Mouse (Mus musculus) frontal cortex, adult 2 months (tissue): ENCODE measurements around the gene Shisa7. TPM values are rescaled to one million over a fixed set of nuclear protein-coding genes. Genes with fewer than 3 reads are reported as not detected.
"Not testable (repeated sequence)": the region's sequence is repeated elsewhere in the genome, so short reads cannot be mapped to it uniquely, and the experiment has no call there.

Experiments
- DNase-seq, 2 experiments: peaks; one replicate each; pipeline ENCODE4 v3.0.0; 2022; ENCODE audit warnings: low spot score in 1 of 2; ENCODE audit errors: extremely low spot score in 1 of 2
- polyA plus RNA-seq: library from polyadenylated mRNA; depleted of rRNA; stranded (reverse); fragments of >200 nt; gene quantifications from 2 replicates; pipeline ENCODE4 v1.2.3, GENCODE M21; 2012

Shisa7 gene
- polyA plus RNA-seq, 1 experiment: 155 TPM

DNA sequence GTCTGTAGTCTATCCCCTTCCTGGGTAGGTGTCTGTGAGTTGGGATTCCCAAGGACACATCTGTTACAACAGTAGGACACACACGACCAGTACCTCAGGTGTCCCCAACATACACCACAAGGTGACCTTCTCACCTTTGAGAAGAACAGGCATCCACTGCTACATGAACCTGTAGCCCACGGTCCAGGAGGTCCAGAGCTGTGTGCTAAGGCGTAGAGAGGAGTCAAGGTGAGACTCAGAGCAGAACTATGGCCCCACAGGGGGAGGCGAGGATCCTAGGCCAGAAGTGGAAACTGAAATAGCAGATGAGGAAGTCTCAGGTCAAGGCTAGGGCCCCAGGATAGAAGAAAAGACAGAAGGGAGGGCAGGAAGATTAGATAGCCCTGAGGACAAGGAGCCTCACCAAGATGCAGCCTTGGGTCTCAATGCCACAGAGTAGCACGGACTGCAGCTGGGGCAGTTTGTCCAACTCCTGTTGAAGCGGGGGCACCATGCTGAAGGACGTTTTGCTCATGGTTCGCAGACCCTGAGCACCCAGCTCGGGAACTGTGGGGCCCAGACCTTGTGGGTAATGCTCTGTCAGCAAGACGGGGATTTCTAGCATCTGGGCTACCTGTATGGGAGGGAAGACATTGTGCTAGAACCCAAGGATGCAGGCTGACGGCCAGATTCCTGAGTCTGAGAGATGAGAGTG lies 6.3 kb upstream of the Shisa7 start:
- DNase-seq: no peak

DNA sequence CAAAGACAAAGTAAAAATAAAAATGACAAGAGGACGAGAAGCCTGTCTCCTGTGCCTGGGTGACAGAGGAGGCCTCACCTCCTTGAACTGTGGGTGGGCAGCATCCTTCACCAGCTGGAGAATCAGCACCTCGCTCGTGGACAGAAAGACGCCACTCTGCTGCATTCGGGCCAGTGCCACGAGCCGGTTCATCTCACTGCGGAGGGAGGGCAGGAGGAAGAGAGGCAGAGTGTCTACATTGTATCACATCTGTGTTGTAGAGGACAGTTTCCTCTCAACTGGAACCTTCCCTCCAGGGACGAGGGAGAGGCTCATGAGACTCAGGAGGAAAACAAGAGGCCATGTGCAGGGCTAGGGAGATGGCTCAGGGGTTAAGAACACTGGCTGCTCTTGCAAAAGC lies 4.9 kb upstream of the Shisa7 start:
- no peak for DNase-seq

DNA sequence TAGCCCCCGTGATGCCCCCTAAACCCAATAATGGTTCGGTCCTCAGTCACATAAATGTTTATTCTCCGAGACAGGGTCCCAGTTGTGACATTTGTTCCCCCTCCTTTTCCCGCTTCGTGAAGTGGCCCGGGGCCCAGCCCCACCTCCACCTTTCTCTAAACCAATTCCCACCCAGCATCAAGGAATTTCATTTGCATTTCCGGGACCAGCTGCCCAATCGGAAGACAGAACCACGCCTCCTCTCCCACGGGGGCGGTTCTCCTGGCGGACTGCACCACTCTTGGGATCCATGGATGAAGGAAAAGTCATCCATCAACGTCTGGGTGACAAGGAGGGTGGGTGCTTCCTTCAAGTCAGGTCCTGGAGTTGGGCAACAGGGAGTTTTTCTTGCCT lies 417 bp upstream of the Shisa7 start:
- peak; percentile 91 to 96 for DNase-seq

DNA sequence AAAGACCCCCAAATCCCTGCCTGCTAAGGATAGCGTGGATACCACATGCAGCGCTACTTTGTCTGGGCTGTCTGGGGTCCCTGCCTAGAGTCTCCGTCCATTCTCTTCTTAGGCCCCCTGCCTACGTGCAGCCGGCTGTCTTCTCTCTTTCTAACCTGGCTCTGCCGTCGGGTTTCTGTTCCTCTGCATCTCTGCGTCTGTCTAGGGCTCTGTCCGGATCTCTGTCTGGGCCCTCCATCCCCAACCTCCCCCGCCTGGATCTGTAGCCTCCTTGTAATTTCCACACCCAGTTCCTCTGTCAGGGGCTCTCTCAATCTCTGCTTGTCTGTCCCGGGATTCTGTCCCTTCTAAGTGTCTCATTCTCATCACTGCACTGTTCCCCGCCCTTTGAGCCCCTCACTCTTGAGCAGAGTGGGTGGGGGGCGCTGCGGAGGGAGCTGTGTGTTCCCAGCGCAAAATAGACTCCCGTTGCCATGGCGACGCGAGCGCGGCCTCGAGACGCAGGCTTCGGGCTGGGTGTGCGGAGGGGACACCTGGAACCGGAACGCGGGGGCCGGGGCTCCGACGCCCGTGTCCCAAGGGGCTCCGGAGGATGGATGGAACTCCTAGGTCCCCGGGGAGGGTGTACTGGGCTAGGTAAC lies 772 bp downstream of the Shisa7 start:
- peak; percentile 56 to 85 for DNase-seq

DNA sequence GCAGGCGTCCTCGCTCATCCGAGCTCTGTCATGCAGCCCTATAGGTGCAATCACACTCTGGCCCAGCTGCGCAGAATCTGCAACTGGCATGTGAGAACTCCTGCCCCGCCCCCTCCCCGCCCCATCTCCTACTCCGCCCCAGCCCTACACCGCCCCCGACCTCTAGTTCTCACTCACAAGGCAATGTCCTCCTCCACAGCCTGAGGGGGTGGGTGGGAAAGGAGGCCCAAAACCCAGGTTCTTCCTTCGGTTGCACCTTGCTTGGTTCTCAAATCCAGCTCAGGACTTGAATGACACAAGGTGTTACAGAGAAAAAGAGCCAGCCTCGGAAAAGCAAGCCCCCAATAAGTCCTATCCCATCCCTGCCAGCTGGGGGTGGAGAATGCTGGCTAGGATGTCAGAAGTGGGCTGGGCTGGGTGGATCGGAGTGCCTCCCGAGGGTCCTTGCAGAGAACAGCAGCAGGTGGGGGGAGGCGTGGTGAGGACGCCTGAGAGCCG lies 1.8 kb downstream of the Shisa7 start:
- peak; percentile 28 to 63 for DNase-seq

DNA sequence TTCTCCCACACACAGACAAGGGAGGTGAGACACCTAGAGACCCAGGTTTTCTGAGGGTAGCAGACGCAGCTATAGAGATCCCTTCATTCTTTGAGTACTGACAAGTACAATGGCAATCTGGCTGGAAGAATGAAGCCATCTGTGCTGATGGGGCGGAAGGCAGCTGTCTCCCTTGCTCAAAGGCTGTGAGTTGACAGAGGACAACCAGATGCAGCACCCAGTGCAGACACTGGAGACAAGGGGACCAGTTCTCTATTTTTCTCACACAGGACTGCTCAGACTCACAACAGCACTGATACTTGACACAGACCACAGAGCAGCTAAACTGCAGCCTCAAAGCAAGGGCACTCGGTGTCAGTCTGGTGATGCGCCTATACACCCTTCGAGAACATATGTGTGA lies 2.4 kb downstream of the Shisa7 start:
- DNase-seq: peak in 1 of 2 experiments; percentile 63

DNA sequence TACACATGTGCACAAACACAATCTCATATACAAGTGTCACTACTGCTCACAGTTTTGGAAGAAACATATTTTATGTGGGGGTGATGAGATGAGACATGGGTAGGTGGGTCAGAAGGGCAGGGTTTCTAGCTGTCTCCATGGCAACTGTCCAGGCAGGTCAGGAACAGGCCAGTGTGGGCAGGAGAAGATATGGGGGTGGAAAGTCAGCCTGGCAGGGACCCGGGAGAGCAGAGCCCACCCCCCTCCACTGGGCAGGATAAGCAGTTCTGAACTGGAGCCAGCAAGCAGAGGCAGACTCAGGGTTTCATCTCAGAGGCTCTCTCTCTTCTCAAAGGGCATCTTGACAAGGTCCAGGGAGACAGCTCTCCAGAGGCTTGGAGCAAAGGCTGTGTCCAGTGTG lies 6.9 kb downstream of the Shisa7 start:
- DNase-seq: no peak

DNA sequence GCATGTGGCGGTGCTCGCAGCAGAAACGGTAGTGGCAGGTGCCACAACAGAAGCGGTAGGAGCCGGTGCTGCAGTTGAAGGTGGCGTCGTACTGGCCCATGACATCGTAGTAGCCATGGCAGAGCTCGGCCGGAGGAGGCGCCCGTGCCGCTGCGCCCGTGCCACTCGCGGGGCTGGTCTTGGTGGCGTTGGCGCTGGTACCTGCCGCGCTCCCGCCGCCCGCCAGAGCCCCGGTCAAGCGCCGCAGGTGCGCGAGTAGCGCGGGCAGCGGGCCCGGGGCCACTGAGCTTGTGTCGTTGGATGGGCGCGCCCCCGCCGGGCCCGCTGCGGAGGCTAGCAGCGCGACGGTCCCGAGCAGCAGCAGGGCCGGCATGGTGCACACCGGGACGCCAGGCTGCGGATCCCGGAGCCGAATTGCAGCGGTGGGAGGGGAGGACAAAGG lies 8.1 kb downstream of the Shisa7 start:
- DNase-seq: no peak

DNA sequence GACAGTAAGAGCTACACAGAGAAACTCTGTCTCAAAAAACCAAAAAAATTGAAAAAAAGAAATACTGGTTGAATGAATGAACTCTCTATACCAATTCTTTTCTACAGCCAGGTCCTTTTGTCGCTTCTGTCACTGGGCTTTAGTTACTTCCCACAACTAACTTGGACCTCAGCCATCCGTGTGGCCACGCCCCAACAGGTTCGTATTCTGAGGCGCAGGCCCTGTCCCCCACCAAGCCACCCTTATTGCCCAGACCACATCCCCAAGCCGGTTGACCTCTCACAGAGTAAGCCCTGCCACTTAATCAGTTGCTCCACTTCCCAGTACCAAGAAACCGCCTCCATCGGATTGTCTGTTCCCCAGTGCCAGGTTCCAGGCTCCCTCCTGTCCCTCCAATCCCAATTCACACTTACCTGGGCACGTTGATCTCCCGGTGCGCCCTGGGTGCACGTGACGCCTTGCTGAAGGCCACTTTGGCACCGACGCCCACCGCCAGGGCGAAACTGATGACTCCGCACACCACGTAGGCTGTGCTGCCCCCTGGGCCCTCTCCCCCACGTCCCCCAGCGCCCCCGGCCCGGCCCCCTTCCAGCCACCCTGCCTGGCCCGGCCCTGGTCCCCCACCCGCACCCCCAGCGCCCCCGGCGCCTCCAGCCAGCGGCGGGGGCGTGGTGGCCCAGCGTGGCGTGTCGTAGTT lies 8.7 kb downstream of the Shisa7 start:
- no peak for DNase-seq

DNA sequence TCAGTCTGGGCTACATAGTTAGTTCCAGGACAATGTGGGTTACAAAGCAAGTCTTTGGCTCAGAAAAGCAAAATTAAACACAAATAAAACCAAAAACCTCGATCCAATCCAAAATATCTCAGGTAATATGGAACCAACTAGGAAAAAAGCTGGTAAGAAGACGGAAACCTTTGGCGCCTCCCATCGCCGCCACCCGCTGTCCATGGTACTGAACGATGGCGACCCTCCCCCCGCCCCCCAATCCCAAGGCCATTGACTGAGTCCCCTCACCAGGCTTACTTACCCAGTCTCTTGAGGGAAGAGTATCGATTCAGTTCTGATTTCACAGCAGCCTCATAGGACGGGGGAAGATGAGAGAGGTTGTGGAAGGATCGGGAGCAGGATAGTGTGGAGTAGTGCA lies 14.0 kb downstream of the Shisa7 start:
- no peak for DNase-seq

DNA sequence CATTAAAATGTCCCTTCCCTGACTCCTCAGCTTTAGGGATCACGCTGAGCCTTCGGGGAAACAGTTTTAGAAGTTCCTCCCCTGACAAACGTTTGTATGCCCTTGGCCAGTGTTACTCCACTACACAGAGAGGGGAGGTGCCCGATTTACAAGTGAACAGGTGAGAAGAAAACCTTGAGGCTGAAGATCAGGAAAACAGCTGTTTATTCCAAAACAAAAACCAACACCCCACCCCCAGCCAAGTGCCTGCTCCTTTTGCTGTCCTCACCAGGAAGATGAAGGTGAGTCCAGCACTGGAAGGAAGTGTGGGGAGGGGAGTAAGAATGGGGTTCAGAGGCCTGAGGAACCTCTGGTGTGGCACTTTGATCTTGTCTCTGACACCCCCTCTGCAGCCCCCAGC lies 19.1 kb downstream of the Shisa7 start:
- DNase-seq: no peak

DNA sequence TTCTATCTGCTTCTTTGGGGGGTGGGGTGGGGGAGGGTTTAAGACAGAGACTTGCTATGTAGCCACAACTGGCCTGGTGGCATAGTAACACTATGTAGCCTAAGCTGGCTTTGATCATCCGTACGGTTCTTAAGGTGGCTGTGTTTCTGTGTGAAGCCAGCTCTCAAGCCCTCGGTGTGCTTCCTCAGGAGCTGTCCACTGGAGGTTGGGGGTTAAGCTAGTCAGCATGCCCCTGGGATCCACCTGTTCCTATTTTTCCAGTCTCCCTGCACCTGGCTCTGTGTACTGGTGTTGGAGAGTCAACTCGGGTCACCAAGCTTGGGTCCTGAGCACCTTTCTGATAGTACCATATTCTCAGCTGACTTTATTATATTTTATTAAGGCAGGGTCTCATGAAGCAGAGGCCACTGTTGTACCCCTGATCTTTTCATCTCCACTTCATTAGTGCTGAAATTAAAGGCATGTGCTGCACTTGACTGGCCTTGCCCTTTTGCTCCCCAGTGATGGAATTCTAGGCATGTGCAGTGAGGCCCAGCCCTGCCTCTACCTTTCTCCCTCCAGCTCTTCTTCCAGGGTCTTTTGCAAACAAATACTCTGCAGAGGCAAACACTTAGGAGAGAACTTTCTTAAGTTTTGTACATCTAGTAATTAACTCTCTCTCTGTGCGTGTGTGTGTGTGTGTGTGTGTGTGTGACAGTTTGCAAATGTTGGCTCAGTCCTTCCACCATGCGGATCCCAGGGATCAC lies 22.2 kb downstream of the Shisa7 start:
- DNase-seq: no peak

DNA sequence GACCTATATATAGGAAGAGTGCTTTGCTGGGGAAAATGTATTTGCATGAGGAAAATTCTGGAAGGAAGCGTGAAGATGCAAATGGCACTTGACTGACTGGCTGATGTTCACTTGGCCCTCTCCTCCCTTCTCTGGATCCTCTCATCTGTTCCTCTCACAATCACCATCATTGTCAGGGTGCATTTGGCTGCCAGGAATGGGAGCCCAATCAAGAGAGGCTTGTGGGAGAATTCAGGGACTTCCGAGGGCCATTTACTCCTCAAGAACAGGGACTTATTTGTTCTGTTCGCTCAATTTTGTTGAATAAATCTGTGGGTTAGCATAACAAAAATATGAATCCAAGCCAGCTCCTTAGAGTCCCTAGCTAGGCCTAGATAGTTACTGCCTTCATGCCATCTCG lies 22.8 kb downstream of the Shisa7 start:
- peak in 1 of 2 experiments; percentile 63 for DNase-seq

DNA sequence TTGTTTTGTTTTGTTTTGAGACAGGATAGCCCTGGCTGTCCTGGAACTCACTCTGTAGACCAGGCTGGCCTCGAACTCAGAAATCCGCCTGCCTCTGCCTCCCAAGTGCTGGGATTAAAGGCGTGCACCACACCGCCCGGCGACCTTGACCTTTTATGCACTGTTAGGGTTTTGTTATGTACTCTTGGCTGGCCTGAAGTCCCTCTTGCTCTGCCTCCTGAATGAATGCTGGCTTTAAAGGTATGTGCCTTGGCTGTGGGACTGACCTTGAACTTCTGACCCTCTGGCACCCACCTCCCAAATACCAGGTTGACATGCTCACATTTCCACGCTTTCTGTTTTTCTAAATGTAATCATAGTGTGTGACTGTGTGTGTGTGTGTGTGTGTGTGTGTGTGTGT lies 23.6 kb downstream of the Shisa7 start:
- DNase-seq: not testable (repeated sequence)

DNA sequence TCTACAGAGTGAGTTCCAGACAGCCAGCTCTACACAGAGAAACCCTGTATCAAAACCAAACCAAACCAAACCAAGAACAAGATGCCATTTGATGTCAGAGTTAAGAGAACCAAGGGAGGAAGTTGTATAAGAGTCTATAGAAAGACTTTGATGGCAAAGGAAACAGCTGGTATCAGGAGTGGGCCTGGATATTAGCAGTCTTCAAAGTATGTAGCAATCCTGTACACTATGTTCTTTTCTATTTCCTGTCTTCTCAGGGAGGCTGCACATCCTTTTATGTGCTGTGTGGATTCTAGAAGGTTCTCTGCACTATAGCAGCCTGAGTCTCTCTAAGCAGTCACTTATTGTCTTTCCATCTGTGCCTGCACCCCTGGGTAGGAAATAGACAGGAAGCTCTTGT lies 27.9 kb downstream of the Shisa7 start:
- DNase-seq: no peak

DNA sequence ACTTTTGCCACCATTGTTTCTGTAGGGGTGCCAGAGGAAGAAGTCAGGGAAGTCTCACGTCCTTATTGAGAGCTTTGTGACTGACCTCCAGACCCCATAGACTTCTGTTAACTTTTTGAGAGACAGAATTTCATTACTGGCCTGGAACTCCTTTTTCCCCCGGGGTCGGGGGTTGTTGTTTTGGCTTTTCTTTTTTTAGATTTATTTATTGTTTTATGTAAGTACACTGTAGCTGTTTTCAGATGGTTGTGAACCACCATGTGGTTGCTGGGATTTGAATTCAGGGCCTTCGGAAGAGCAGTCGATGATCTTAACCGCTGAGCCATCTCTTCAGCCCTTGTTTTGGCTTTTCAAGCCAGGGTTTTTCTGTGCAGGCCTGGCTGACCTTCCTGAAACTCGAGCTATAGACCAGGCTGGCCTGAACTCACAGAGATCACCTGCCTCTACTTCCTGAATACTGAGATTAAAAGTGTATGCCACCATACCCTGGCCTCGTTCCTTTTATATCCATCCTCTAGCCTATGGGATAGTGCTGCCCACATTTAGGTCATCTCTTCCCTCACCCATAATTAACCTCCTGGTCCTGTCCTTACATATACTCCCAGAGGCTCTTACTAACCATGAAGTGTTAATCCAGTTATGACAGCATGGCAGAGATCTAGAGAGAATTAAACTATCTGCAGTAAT lies 31.2 kb downstream of the Shisa7 start:
- no peak for DNase-seq

DNA sequence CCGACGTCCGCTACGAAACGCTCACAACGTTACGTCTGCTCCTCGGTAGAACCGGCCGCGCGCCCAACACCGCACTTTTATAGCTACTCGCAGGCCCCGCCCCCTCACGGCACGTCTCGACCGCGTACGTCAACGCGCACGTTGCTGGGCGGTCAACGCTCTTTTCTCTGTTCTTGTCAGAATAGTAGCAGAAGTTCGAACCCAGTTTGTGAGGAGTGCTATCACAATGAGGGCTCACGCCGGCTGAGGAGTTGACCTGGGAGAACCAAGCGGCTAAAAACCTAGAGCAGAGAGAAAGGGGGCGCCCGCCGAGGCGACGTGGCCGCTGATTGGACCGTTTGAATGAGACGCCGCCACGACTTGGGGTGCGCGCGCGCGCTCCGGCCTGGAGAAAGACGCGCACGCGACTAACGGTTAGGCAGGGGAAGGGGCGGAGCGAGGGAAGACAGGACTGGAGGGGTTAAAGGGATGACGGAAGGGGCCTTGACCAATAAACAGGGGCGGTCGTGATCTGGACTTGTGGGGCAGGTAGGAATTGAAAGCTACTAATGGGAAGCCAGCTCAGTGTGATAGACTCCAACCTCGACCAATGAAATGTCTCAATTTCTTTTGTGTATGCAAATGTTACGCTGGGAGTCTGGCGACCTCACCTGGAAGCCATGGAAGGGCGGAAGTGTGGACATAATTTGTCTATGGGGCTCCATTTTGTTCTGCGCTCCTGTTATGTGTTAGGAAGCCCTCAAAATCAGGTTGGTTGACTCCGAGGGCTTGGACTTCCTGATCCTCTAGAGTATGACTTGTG lies 32.0 kb downstream of the Shisa7 start, which contains the start of gene Ube2s:
TSS of gene Ube2s (minus strand) at position 288 of the 802 bp plus-strand sequence.
- DNase-seq: peak; percentile 98 to 99

DNA sequence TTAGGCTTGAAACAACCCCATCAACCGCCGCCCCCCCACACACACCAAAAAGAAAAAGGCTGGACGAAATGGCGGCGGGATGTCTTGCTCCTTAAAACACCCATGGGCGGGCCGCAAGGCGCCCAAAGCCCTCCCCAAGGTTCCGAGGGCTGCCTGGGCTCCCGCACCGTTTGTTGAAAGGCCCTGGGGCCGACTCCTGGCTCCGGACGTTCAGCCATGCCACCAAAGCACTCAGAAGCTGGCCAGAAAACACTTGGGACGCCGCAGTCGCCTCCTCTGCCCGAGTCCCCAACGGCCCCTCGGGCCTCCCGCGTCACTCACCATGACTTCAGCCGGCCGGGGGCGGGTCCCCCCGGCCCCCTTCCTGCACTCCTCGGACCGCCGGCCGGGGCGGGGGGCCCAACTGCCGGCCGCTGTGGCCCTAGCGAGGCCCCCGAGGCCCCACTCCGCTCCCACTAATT lies 32.6 kb downstream of the Shisa7 start:
- no peak for DNase-seq

DNA sequence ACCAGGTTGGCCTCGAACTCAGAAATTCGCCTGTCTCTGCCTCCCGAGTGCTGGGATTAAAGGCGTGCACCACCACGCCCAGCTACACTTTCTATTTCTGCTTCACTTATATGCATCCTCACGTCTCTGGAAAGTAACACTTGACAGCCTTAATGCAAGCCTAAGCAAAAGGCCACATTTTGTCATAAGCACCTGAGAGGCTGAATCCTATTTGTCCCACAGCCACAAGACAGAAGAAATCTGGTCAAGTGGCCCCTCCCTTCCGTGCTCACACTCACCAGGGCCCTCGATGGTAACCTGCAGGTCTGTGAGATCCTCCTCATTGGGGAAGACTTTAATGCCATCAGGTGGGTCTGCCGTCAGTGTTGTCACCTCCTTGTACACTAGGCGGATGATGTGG lies 33.4 kb downstream of the Shisa7 start:
- DNase-seq: not testable (repeated sequence)
